Mouse (Mus musculus): ENCODE measurements at regions not wholly inside any gene's neighbourhood (a gene's known extent, or its start where the extent isn't known, plus 50 kb on each side); places are given as distances from the start of the nearest gene placed in this dataset.

- Histone ChIP-seq H3K9me3 (no peaks in the 10 kb centered on the region; the same call in none of the 2 replicates), H3K36me3 (no peaks in the 10 kb centered on the region), H3K27ac (no peak overlapping the region), H3K27me3 (no peaks in the 10 kb centered on the region), H3K4me3 (no peak overlapping the region), H3K4me1 (replicated peaks) (0 out of 2 replicates have a peak, but pooled peaks cover 4% of the 10 kb centered on the region), H3K9ac (no peak overlapping the region), H3K4me2 (no peak overlapping the region)
- WGBS, result 68% methylated on average over 4 of the region's 4 CpGs
- ATAC-seq (ENCODE audit: low FRiP score), result no peak
These were observed 153.2 kb downstream of the Usp25 start for GRCm38 (mm10) chr16:77166722-77167121.

- WGBS, result 25% methylated on average over 8 of the region's 8 CpGs
- H3K27ac ChIP-seq, result no peak overlapping the region
- H3K4me1 ChIP-seq (replicated peaks), result peaks cover 13% of the 10 kb centered on the region
- H3K9ac ChIP-seq, result no peak overlapping the region
- H3K9me3 ChIP-seq, result no peaks in the 10 kb centered on the region
- H3K4me2 ChIP-seq, result peak overlapping the region; percentile 4; the same call in 1 of the 2 replicates
- H3K36me3 ChIP-seq, result no peaks in the 10 kb centered on the region
- ATAC-seq (ENCODE audit: low FRiP score), result no peak
- no peak overlapping the region for H3K4me3 ChIP-seq
- no peaks in the 10 kb centered on the region for H3K27me3 ChIP-seq
These were observed 159.7 kb downstream of the Usp25 start for GRCm38 (mm10) chr16:77173026-77173692.

- Histone ChIP-seq H3K27me3 (no peaks in the 10 kb centered on the region), H3K4me1 (replicated peaks) (peaks cover 8% of the 10 kb centered on the region), H3K4me3 (no peak overlapping the region), H3K27ac (no peak overlapping the region), H3K9me3 (no peaks in the 10 kb centered on the region), H3K9ac (no peak overlapping the region), H3K36me3 (no peaks in the 10 kb centered on the region), H3K4me2 (no peak overlapping the region)
- ATAC-seq (ENCODE audit: low FRiP score), result no peak
- 87% methylated on average over 7 of the region's 7 CpGs for WGBS
These were observed 161.4 kb downstream of the Usp25 start for GRCm38 (mm10) chr16:77174744-77175432.

- Histone ChIP-seq H3K4me3 (no peak overlapping the region), H3K9ac (no peak overlapping the region), H3K27ac (no peak overlapping the region), H3K36me3 (no peaks in the 10 kb centered on the region), H3K4me1 (replicated peaks) (no peaks in the 10 kb centered on the region), H3K4me2 (no peak overlapping the region), H3K27me3 (no peaks in the 10 kb centered on the region), H3K9me3 (no peaks in the 10 kb centered on the region)
- ATAC-seq (ENCODE audit: low FRiP score), result no peak
- 69% methylated on average over 2 of the region's 2 CpGs for WGBS
These were observed 167.5 kb downstream of the Usp25 start for GRCm38 (mm10) chr16:77180990-77181389.

All from hindbrain, embryonic 13.5 days (tissue).